Mouse (Mus musculus): ENCODE measurements around the gene Zfp473. TPM values are rescaled to one million over a fixed set of nuclear protein-coding genes. Genes with fewer than 3 reads are reported as not detected.

Zfp473 gene
- polyA plus RNA-seq (2017; shearing (Covaris generic)): 0.51 TPM

DNA sequence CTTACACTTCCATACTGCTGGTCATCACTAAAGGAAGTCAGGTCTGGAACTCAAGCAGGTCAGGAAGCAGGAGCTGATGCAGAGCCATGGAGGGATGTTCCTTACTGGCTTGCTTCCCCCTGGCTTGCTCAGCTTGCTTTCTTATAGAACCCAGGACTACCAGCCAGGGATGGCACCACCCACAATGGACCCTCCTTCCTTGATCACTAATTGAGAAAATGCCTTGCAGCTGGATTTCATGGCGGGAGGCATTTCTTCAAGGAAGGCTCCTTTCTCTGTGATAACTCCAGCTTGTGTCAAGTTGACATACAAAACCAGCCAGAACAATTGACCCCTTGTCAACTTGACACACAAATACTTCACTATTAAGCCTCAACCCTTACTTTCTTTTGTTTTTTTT is at the start of gene Zfp473:
Zfp473 (minus strand) TSS at position 101 of the 400 bp plus-strand sequence.

DNA sequence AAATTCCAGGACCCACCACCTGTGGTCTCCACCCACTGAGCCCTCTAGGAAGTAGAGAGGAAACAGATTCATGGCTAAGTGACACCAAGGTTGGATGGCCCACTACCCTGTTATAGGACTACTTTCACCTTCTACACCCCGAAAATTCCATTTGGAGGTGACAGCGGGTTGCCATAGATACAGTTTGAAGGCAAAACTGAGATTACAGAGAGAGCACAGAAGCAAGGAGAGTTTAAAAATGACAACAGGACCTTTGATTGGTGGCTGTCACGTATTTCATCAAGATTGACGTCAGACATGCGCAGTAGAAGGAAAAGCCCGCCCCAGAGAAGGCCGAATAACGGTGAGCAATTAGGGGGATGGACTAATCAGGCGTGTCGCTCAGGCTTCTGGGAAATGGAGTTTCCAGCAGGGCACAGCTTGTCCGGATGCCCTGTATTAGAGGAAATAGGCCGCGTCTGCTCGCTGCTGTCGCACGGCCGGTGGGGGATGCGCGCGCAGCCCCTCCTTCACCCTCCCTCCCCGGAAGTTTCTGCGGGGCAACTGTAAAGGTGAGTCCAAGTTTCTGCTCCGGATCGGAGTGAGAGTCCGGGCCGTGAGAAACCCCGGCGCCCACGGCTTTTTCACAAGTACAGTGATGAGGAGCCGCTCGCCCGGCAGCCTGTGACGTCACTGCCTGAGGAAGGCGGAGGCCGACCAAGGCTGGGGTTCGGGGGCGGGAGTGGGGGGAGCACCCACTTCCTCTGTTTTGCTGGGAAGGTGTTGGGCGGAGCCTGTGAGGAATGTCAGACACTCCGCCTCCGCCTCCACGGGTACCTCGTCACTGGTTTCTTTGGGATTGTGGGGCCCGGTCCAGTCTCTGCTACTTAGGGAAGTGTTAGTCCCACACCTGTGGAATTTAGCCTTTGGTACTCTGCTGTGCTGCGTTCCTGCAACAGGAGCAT is 2.5 kb downstream of the Zfp473 start, which contains the start of gene Vrk3:
Vrk3 (plus strand) TSS at position 313 of the 944 bp plus-strand sequence.

DNA sequence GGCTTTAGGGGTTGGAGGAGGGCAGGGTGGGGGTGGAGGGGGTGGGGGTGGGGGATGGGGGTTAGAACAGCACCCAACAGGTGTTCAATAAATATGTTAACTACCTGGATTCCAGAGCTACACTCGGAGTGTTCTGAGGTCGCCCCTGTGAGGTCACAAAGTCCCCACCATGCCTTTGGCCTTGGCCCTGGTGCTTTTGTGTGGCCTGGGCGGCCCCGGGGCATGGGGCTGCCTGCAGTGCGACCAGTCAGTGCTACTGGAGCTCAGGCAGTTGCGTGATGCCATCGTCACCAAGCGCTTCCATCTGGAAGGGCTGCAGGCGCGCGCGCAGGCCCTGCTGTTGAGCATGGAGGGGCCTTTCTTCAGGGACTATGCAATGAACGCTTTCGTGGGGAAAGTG is 42.3 kb downstream of the Zfp473 start, which contains the start of gene Izumo2:
Izumo2 (plus strand) TSS at position 169 of the 400 bp plus-strand sequence.

Other genes starting within 250 kb of the Zfp473 start
- gene Mybpc2, start 226.4 kb downstream of the Zfp473 start, polyA plus RNA-seq (2017; shearing (Covaris generic)): 0.11 TPM
- gene Spib, start 219.0 kb downstream of the Zfp473 start, polyA plus RNA-seq (2017; shearing (Covaris generic)): 3.6 TPM
- gene Pold1, start 202.2 kb downstream of the Zfp473 start, polyA plus RNA-seq (2017; shearing (Covaris generic)): 81.1 TPM
- gene Nr1h2, start 197.1 kb downstream of the Zfp473 start, polyA plus RNA-seq (2017; shearing (Covaris generic)): 160 TPM
- gene Napsa, start 178.7 kb downstream of the Zfp473 start, polyA plus RNA-seq (2017; shearing (Covaris generic)): 2.7 TPM
- gene Kcnc3, start 160.4 kb downstream of the Zfp473 start, polyA plus RNA-seq (2017; shearing (Covaris generic)): not detected
- gene Myh14, start 80.2 kb downstream of the Zfp473 start, polyA plus RNA-seq (2017; shearing (Covaris generic)): not detected
- gene Izumo2, start 42.3 kb downstream of the Zfp473 start, polyA plus RNA-seq (2017; shearing (Covaris generic)): not detected
- gene Vrk3, start 2.6 kb downstream of the Zfp473 start, polyA plus RNA-seq (2017; shearing (Covaris generic)): 116 TPM
- 63.1 TPM for gene Nup62, start 65.0 kb upstream of the Zfp473 start, polyA plus RNA-seq (2017; shearing (Covaris generic))
- gene Il4i1, start 65.3 kb upstream of the Zfp473 start, polyA plus RNA-seq (2017; shearing (Covaris generic)): 2.9 TPM
- gene Atf5, start 65.6 kb upstream of the Zfp473 start, polyA plus RNA-seq (2017; shearing (Covaris generic)): 0.22 TPM
- gene Akt1s1, start 97.9 kb upstream of the Zfp473 start, polyA plus RNA-seq (2017; shearing (Covaris generic)): 20.5 TPM
- gene Tbc1d17, start 98.0 kb upstream of the Zfp473 start, polyA plus RNA-seq (2017; shearing (Covaris generic)): 114 TPM
- 112 TPM for gene Pnkp, start 106.1 kb upstream of the Zfp473 start, polyA plus RNA-seq (2017; shearing (Covaris generic))
- gene Ptov1, start 118.7 kb upstream of the Zfp473 start, polyA plus RNA-seq (2017; shearing (Covaris generic)): 10.1 TPM
- gene Med25, start 141.7 kb upstream of the Zfp473 start, polyA plus RNA-seq (2017; shearing (Covaris generic)): 52.0 TPM
- 52.1 TPM for gene Fuz, start 145.0 kb upstream of the Zfp473 start, polyA plus RNA-seq (2017; shearing (Covaris generic))
- 36.1 TPM for gene Ap2a1, start 178.4 kb upstream of the Zfp473 start, polyA plus RNA-seq (2017; shearing (Covaris generic))
- not detected for gene Tsks, start 192.2 kb upstream of the Zfp473 start, polyA plus RNA-seq (2017; shearing (Covaris generic))
- gene Cpt1c, start 223.8 kb upstream of the Zfp473 start, polyA plus RNA-seq (2017; shearing (Covaris generic)): 0.72 TPM
- 180 TPM for gene Prmt1, start 235.5 kb upstream of the Zfp473 start, polyA plus RNA-seq (2017; shearing (Covaris generic))
- 248 TPM for gene Irf3, start 246.6 kb upstream of the Zfp473 start, polyA plus RNA-seq (2017; shearing (Covaris generic))
- 29.1 TPM for gene Bcl2l12, start 247.7 kb upstream of the Zfp473 start, polyA plus RNA-seq (2017; shearing (Covaris generic))

Data from inflammation-experienced regulatory T-cells, adult 16 weeks (primary cell).